Mouse (Mus musculus): Measurements from ENCODE around the gene Bco1. TPM values are rescaled to one million over a fixed set of nuclear protein-coding genes. Genes with fewer than 3 reads are reported as not detected.
A peak's percentile ranks its signal among the peaks of the same experiment; 100 is the strongest.

The Bco1 gene
- total RNA-seq, 2 experiments from 2014 or later = not detected

DNA sequence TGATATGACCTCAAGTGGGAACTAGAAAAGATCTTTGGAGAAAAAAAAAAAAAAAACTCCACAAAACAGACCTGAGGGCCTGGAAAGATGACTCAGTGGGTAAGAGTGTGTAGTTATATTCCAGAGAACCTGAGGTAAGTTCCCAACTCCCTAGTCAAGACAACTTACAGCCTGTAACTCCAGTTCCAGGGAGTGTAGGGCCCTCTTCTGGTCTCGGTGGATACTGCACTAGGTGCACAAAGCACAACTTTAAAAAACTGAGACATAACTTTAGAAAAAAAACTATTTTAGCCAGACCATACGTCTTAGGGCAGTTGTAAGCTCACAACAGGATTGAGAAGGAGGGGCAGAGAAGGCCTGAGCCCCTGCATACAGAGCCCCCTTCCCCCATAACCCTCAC lies 82.4 kb downstream of the Bco1 start:
- intact Hi-C loops (cut with DNase I) = no loop called here
- no peak for DNase-seq (ENCODE audit: low spot score in 2 of 2)

DNA sequence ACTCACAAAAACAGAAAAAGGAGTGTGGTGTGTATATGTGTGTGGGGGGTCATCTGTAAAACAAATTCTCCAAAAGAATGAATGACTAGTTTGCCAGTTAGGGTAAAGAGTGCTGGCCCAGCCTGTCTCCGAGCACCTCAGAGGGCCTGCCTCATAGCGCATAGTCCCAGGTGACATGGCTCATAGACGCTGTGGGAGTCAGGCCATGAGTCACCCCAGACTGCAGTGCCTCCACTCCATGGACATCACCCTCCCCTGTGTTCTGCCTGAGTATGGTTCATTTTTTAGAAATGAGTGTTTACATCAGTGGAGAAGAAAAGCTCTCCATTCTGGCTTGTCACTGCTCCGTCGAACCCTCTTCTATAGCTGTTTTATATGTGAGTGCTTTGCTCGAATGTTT lies 83.0 kb downstream of the Bco1 start:
- DNase-seq (ENCODE audit: low spot score in 2 of 2) = peak in 1 of 2 experiments; percentile 11
- intact Hi-C loops (cut with DNase I) = no loop called here

DNA sequence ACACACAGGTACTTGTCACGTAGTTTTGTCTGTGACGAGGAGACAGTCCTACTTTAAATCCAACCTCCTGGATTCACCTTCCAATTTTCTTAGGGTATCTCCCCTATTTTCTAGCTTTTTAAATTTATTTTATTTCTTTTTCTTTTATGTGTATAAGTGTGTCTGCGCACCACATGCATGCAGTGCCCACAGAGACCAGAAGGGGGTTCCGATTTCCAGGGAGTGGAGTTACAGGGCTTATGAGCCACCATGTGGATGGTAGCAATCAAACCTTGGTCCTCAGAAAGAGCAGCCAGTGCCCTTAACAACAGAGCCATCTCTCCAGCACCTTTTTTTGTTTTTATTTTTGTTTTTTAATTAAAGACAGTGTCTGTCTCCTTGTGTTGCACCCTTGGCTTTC lies 87.1 kb downstream of the Bco1 start:
- intact Hi-C loops (cut with DNase I) = no loop called here

More for the DNA sequence above, 87.1 kb downstream of the Bco1 start:
- DNase-seq (ENCODE audit: low spot score in 2 of 2) = no peak

Other genes starting within 250 kb of the Bco1 start
- 10 to 100 TPM; 15.9 to 20.2 TPM for gene Cmc2, start 174.4 kb upstream of the Bco1 start, total RNA-seq (2021)
- 1 to 10 TPM; 1.3 to 1.6 TPM for gene Cenpn, start 174.1 kb upstream of the Bco1 start, total RNA-seq (2021)
- gene Atmin, start 152.5 kb upstream of the Bco1 start, total RNA-seq (2021) = 10 to 100 TPM; 60.8 to 62.8 TPM
- gene 1700030J22Rik, start 116.9 kb upstream of the Bco1 start, total RNA-seq (2021) = 10 to 100 TPM; 11.1 to 13.3 TPM
- gene Gcsh, start 102.3 kb upstream of the Bco1 start, total RNA-seq (2021) = 10 to 100 TPM; 35.3 to 39.1 TPM
- gene Pkd1l2, start 13.4 kb upstream of the Bco1 start, total RNA-seq (2021) = under 1 TPM in 1 of 2 experiments, not detected in 1; 0.07 TPM
- gene Gan, start 62.3 kb downstream of the Bco1 start, total RNA-seq (2021) = 10 to 100 TPM; 16.8 to 17.9 TPM
- gene Cmip, start 161.2 kb downstream of the Bco1 start, total RNA-seq (2021) = 100 to 1,000 TPM; 325 to 362 TPM

Data from left cerebral cortex, postnatal 25 days (tissue).